ENCODE assay signal across 11 mouse cellular contexts in the genomic region with DNA sequence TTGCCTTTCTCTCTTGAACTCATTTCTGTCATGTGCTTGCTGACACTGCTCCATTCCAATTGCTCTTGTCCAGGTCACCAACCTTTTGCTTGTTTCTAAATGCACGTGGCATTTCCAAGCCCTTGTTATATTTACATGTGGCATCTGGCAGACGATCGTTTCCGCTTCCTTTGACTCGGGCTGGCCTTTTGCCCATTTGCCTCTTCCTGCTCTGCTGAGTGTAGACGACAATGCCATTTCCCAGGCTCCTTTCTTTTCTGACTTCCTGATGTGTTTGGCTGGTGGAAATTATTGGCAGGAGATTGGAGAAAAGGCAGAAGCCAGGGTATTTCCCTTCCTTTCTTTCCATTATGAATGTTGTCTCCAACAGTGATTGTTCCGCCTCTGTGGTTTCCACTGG. TPM values are rescaled to one million over a fixed set of nuclear protein-coding genes. Genes with fewer than 3 reads are reported as not detected.
DNase-seq lines count a peak whose midpoint lies in the region; ATAC-seq and TF ChIP-seq lines count a peak whose summit lies in the region.
"Had no signal": no experiment of that assay in that cellular context is flagged by ENCODE, and none has a peak within 500 bp of the region (broad histone marks: within the 10 kb centered on the region; RNA-seq: fewer than 3 reads in every experiment).

No protein-coding gene starts in this region.

- intact Hi-C loops in left cerebral cortex, postnatal 4 days (cut with DNase I) = no loop called here

- TF ChIP-seq CTCF in lung, postnatal 0 days (IDR thresholded peaks at IDR 0.05) = no peak

- DNase-seq in adrenal gland, adult 2 months = peak; percentile 23
- no peak for DNase-seq in adrenal gland, adult 18-20 months (ENCODE audit: low spot score in 2 of 2)
- peak; percentile 63 for DNase-seq in left cerebral cortex, postnatal 4 days
- DNase-seq in left cerebral cortex, adult 9 months (ENCODE audit: low spot score in 2 of 2) = no peak
- peak; percentile 59 for DNase-seq in lung, postnatal 0 days (ENCODE audit: low spot score)
- no peak for DNase-seq in natural killer cell, adult 2 months (ENCODE audit: low spot score in 2 of 2)
- no peak for DNase-seq in testis, postnatal 14 days (ENCODE audit: low spot score)
- DNase-seq: cerebellum, adult 11 months had no signal

- H3K4me3 ChIP-seq in heart, embryonic 16.5 days (ENCODE audit: low read length) = no peak overlapping the region
- H3K4me3 ChIP-seq in lung, postnatal 0 days (ENCODE audit: low read depth, low read length) = no peak overlapping the region
- H3K4me3 ChIP-seq: heart, adult 2 months; neural tube, embryonic 12.5 days had no signal

- peak overlapping the region; percentile 48 for H3K27ac ChIP-seq in heart, embryonic 16.5 days (ENCODE audit: low read length)
- H3K27ac ChIP-seq in lung, postnatal 0 days (ENCODE audit: low read length) = no peak overlapping the region
- H3K27ac ChIP-seq: heart, adult 2 months; neural tube, embryonic 12.5 days had no signal

- peak; percentile 23; the same call in 1 of the 2 replicates for ATAC-seq in heart, embryonic 16.5 days (replicated peaks; ENCODE audit: extremely low read depth, insufficient read depth, low FRiP score)
- peak; percentile 66 for ATAC-seq in lung, postnatal 0 days

- WGBS in heart, embryonic 16.5 days = 57% methylated on average over 7 of the region's 7 CpGs
- WGBS in lung, postnatal 0 days = 34% methylated on average over 7 of the region's 7 CpGs

- H3K9ac ChIP-seq in heart, embryonic 16.5 days (ENCODE audit: low read length) = no peak overlapping the region
- H3K9ac ChIP-seq in lung, postnatal 0 days (replicated peaks; ENCODE audit: low read depth) = no peak overlapping the region
- H3K9ac ChIP-seq: neural tube, embryonic 12.5 days had no signal

- no peaks in the 10 kb centered on the region for H3K4me1 ChIP-seq in heart, embryonic 16.5 days (ENCODE audit: control insufficient read depth, insufficient read depth, low read length)
- no peaks in the 10 kb centered on the region for H3K4me1 ChIP-seq in lung, postnatal 0 days (ENCODE audit: insufficient read depth, low read depth, low read length)
- H3K4me1 ChIP-seq: neural tube, embryonic 12.5 days had no signal

- H3K9me3 ChIP-seq in heart, embryonic 16.5 days (replicated peaks; ENCODE audit: control insufficient read depth, low read length) = no peaks in the 10 kb centered on the region
- no peaks in the 10 kb centered on the region for H3K9me3 ChIP-seq in lung, postnatal 0 days (ENCODE audit: low read length)
- H3K9me3 ChIP-seq: neural tube, embryonic 12.5 days had no signal

- H3K36me3 ChIP-seq in heart, embryonic 16.5 days (ENCODE audit: control insufficient read depth, insufficient read depth) = no peaks in the 10 kb centered on the region
- no peaks in the 10 kb centered on the region for H3K36me3 ChIP-seq in lung, postnatal 0 days (ENCODE audit: insufficient read depth, low read length)
- H3K36me3 ChIP-seq: neural tube, embryonic 12.5 days had no signal

- no peak overlapping the region for H3K4me2 ChIP-seq in heart, embryonic 16.5 days (ENCODE audit: low read depth, low read length)
- no peak overlapping the region for H3K4me2 ChIP-seq in lung, postnatal 0 days (replicated peaks; ENCODE audit: low read depth, low read length)
- H3K4me2 ChIP-seq: neural tube, embryonic 12.5 days had no signal

- peak; percentile 82 for TF ChIP-seq EP300 in lung, postnatal 0 days (IDR thresholded peaks at IDR 0.05)

- H3K27me3 ChIP-seq in heart, embryonic 16.5 days (ENCODE audit: control insufficient read depth, insufficient read depth, low read length) = no peaks in the 10 kb centered on the region
- H3K27me3 ChIP-seq in lung, postnatal 0 days (replicated peaks; ENCODE audit: insufficient read depth, low read length) = no peaks in the 10 kb centered on the region
- H3K27me3 ChIP-seq: neural tube, embryonic 12.5 days had no signal

RNA-seq across cellular contexts. Expression of a gene that starts 34.3 kb away (rescaled TPM):
- total RNA-seq in adrenal gland, adult 2 months (2021) = 10 to 100 TPM; 66.8 to 74.4 TPM
- polyA plus RNA-seq in adrenal gland, adult 2 months (2012; rRNA removed) = 33.2 and 38.6 TPM in 2 replicates
- total RNA-seq in adrenal gland, adult 18-20 months (2021) = 10 to 100 TPM; 57.3 to 74.1 TPM
- 10 to 100 TPM; 57.2 to 60.3 TPM for total RNA-seq in left cerebral cortex, postnatal 4 days (2021)
- 137 and 144 TPM in 2 replicates for polyA plus RNA-seq in heart, embryonic 16.5 days (2015; fragmentation: Nextera tagmentation; extraction: Ambion mirVana)
- polyA plus RNA-seq in lung, postnatal 0 days (2015; fragmentation: Nextera tagmentation; extraction: Ambion mirVana) = 176 and 189 TPM in 2 replicates

RNA-seq across cellular contexts. Expression of a gene that starts 34.5 kb away (rescaled TPM):
- 10 to 100 TPM; 47.8 to 56.8 TPM for total RNA-seq in adrenal gland, adult 2 months (2021)
- polyA plus RNA-seq in adrenal gland, adult 2 months (2012; rRNA removed) = 8.8 and 10.1 TPM in 2 replicates
- 10 to 100 TPM; 48.6 to 50.9 TPM for total RNA-seq in adrenal gland, adult 18-20 months (2021)
- total RNA-seq in left cerebral cortex, postnatal 4 days (2021) = 10 to 100 TPM; 25.6 to 26.5 TPM
- polyA plus RNA-seq in heart, embryonic 16.5 days (2015; fragmentation: Nextera tagmentation; extraction: Ambion mirVana) = 19.4 and 20.4 TPM in 2 replicates
- polyA plus RNA-seq in lung, postnatal 0 days (2015; fragmentation: Nextera tagmentation; extraction: Ambion mirVana) = 21.2 and 23.9 TPM in 2 replicates

RNA-seq across cellular contexts. Expression of a gene that starts 43.9 kb away (rescaled TPM):
- 100 to 1,000 TPM; 382 to 504 TPM for total RNA-seq in adrenal gland, adult 2 months (2021)
- 261 and 313 TPM in 2 replicates for polyA plus RNA-seq in adrenal gland, adult 2 months (2012; rRNA removed)
- 100 to 1,000 TPM; 441 to 551 TPM for total RNA-seq in adrenal gland, adult 18-20 months (2021)
- total RNA-seq in left cerebral cortex, postnatal 4 days (2021) = 100 to 1,000 TPM; 265 to 267 TPM
- 1,229 and 1,290 TPM in 2 replicates for polyA plus RNA-seq in heart, embryonic 16.5 days (2015; fragmentation: Nextera tagmentation; extraction: Ambion mirVana)
- 576 and 678 TPM in 2 replicates for polyA plus RNA-seq in lung, postnatal 0 days (2015; fragmentation: Nextera tagmentation; extraction: Ambion mirVana)

Comparison
In these comparisons a context has a peak if more than half of its experiments do, and no peak if none do; other contexts are left out.
1. DNase-seq: peak in adrenal gland, adult 2 months (single experiment), left cerebral cortex, postnatal 4 days (single experiment) and lung, postnatal 0 days (single experiment); none in adrenal gland, adult 18-20 months (0 of 2), left cerebral cortex, adult 9 months (0 of 2), natural killer cell, adult 2 months (0 of 2) and testis, postnatal 14 days (single experiment).